Mouse (Mus musculus) left cerebral cortex, postnatal 36 days (tissue): Measurements from ENCODE around the gene Akap8l. TPM values are rescaled to one million over a fixed set of nuclear protein-coding genes. Genes with fewer than 3 reads are reported as not detected.

Experiments used
- DNase-seq, 2 experiments: peaks; one replicate each; pipeline ENCODE4 v3.0.0; 2021 to 2022; ENCODE audit warnings: low spot score in 2 of 2, mixed read lengths in 1 of 2
- intact Hi-C: fragments of 180-260 bp; cut with DNase I; formaldehyde crosslinking; loops from one replicate; pipeline ENCODE4 v1.15.1; 2025
- total RNA-seq, 2 experiments: library from RNA; stranded (reverse); gene quantifications; 2 replicates each; pipeline ENCODE4 v1.2.3; 2021

The Akap8l gene
- total RNA-seq, 2 experiments from 2014 or later, result 155 to 294 TPM

DNA sequence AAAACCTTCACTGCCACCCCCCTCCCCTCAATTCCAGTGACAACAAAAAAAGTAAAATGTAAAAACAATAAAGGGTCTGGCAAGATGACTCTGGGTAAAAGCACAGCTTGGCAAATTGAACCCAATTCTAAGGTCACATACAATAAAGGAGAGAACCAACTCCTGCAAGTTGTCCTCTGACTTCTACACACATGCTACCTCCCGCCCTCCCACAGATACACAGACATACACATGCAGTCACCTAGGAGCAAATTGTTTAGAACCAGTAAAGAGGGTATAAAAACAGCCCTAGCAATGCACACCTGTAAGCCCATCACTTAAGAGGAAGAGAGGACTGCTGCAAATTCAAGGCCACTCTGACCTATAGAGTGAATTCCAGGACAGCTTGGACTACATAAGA, 27.6 kb downstream of the Akap8l start:
- DNase-seq, result no peak
- intact Hi-C loops, result no loop called here

- no peak for DNase-seq
- intact Hi-C loops, result loop anchor here (2.0 kb wide), 2 partner anchors 37 to 67 kb away; partner anchors contain the start of genes Brd4 and Wiz
Measured at GRCm38 (mm10) chr17:32321836-32322235, 28.6 kb downstream of the Akap8l start.

DNA sequence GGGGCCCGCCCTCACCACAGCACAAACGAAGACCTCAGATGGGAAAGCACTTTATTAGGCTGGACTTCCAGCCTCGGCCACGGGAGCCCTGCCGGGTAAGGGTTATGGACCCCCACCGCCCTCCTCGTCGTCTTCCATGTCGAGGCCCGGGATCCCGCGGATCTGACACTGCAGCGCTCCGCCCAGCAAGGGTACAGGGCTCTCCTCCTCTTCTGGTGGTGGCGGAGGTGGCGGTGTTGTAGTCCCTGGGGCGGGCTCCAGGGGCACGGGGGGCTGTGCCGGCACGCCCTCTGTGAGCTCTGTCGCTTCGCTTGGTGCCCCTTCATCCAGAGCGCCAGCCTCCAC, 29.0 kb downstream of the Akap8l start:
- no peak for DNase-seq
- intact Hi-C loops, result loop anchor here (2.0 kb wide), 2 partner anchors 37 to 67 kb away; partner anchors contain the start of genes Brd4 and Wiz

DNA sequence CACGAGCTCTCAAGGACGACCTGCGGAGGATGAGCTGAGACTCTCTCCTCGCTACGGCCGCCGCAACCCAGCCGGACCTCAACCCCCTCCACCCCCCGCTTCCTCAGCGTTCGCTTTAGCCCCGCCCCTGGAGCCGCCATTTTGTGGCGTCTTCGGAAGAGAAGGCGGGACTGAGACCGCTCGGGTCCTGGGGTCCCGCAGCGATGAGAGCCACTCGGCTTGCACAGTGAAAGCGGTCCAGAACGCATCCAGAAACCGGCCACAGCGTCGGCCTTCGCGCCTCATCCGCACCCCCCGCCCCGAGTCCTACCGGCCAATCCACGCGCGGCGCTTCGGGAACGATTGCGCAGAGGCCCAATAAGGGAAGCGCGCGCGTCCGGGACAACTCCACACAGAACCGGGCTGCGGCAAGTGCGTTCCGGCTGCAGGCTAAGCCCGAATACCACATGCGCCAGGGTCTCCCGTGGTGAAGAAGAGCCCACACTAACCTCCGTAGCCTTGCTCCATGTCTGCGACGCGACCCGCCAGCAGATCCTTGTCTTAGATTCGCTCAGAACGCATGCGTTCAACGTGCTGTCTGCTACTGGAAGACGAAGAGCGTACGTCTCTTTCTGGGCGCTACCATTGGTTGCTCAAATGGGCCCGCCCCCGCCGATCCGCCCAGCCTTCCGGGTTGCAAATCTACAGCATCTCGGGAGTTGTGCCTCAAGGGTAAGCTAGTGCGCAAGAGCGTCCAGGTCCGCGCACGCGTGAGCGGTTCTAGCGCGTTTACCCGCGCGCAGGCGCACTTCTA, 29.6 kb downstream of the Akap8l start, which contains the start of gene Akap8:
Gene Akap8, minus strand, starts transcription at position 642 of the 793 bp plus-strand sequence.
- intact Hi-C loops, result loop anchor here (2.0 kb wide), 2 partner anchors 36 to 68 kb away; partner anchors contain the start of genes Brd4 and Wiz
- DNase-seq, result peak; percentile 99

- DNase-seq, result no peak
- intact Hi-C loops, result loop anchor here (2.0 kb wide), 2 partner anchors 35 to 69 kb away; partner anchors contain the start of genes Brd4 and Wiz
Measured at GRCm38 (mm10) chr17:32319950-32320349, 30.5 kb downstream of the Akap8l start.

- no peak for DNase-seq
- intact Hi-C loops, result no loop called here
Measured at GRCm38 (mm10) chr17:32317708-32318107, 32.7 kb downstream of the Akap8l start.

DNA sequence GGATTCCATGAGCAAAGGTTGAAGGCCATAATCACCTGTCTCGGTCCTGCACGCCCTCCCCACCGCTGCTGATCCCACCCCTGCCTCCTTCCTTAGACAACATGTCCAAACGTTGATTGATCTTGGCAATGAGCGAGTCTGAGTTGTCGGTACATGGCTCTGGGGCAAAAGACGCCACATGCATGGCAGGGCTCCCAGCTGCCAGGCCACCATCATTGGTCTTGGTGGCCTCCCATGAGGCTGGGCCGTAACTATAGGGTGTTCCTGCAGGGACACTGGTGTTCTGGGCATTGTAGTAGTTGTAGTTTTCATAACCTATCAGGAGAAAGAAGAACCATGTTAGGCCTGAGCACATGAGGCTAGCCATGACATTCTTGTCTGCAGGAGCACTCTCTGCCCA, 33.4 kb downstream of the Akap8l start:
- intact Hi-C loops, result no loop called here
- DNase-seq, result no peak

DNA sequence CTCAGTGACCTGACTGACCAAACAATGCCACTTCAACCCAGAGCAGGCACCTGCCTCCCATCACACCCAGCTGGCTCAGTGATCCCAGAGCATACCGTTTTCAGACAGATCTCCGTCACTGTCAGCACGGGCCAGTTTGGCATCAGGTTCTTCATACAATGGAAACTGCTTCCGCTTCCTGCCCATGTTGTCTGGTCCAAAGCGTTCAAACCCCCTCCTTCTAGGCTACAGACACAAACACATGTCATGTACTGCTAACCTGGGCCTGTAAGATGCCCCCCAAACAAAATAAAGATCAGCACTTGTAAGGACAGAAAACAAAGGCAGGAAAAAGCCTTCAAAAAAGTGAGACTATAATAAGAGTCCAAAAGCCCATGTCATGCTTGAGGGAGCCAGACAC, 34.8 kb downstream of the Akap8l start:
- no peak for DNase-seq
- intact Hi-C loops, result no loop called here

DNA sequence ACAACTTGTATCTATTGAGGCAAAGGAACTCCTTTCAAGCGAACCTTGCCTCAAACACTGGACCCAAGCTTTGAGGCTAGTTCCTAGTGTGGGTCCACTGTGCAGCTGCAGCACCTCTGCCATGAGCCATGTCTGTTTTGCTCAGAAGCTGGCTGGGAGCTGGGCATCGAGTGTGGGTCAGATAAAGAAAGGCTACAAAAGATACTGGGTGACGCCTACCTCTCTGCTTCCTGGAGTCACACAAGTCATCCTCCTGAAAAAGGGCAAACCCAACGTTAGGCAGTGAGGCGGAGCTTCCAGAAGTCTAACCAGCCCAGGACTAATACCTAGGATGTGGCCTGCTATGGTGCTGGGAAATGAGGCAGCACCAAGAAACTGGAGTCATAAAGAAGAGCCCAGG, 36.5 kb downstream of the Akap8l start:
- intact Hi-C loops, result no loop called here
- no peak for DNase-seq

GRCm38 (mm10) chr17:32312801-32313200, 37.6 kb downstream of the Akap8l start:
- DNase-seq, result no peak
- intact Hi-C loops, result no loop called here

- DNase-seq, result no peak
- intact Hi-C loops, result no loop called here
Measured at GRCm38 (mm10) chr17:32307963-32308362, 42.4 kb downstream of the Akap8l start.

DNA sequence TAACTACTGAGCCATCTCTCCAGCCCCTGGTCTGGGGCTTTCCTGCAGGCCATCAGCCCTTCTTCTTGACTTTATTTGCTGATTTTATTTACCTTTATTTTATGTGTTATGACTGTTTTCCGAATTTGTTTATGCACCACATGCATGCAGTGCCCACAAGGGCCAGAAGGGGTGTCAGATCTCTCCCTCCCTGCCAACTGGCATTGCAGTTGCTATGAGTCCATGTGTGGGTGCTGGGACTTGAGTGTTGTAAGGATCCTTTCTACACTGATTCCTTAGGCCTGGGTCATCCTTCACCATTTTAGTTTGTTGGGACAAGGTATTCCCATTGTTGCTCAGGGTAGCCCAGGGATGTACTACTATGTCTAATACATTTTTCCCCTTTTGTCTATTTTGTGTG, 52.3 kb downstream of the Akap8l start:
- intact Hi-C loops, result no loop called here
- DNase-seq, result no peak

DNA sequence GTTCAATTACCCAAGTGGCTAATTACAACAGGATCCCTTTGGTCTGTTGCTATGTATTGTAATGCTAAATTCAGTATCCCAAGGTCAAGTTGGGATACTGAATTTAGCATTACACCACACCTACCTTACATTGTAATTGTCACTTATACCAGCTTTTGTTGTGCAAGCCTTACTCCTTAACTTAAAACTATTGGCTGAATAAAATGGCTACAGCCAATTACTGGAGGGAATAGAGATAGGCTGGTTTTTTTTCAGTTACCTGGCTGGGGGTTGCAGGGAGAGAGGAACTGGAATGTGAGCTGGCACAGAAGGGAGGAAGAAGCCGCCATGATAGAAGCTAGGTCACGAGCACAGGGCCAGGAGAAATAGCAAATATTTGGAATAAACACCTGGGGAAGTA, 54.5 kb downstream of the Akap8l start:
- no peak for DNase-seq
- intact Hi-C loops, result no loop called here

DNA sequence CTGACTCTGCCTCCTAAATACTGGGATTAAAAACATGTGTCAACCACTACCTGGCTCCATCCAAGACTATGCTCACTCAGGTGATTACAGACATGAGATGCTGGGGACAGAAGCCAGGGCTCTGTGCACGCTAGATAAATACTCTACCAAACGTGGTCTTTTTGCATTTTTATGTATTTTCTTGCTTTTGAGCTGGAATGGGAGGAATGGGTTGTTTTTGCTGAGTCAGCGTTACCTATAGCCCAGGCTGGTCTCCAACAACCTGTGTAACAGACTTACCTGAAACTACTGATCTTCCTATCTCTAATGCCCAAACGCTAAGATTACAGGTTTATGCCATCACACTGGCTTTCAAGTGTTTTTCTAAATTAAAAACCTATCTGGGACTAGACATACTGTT, 55.2 kb downstream of the Akap8l start:
- DNase-seq, result no peak
- intact Hi-C loops, result no loop called here

GRCm38 (mm10) chr17:32285138-32285670, 65.2 kb downstream of the Akap8l start:
- DNase-seq, result no peak
- intact Hi-C loops, result loop anchor here (2.0 kb wide), 1 partner anchor 36 kb away; the partner anchor contains the start of gene Akap8

- intact Hi-C loops, result loop anchor here (2.0 to 5.0 kb wide), 2 partner anchors 36 to 52 kb away; partner anchors contain the start of gene Akap8
- peak; percentile 95 to 97 for DNase-seq
Measured at GRCm38 (mm10) chr17:32284262-32285137, 65.9 kb downstream of the Akap8l start, which contains the start of gene Brd4. Gene Brd4 (minus strand): TSS chr17:32284722.

DNA sequence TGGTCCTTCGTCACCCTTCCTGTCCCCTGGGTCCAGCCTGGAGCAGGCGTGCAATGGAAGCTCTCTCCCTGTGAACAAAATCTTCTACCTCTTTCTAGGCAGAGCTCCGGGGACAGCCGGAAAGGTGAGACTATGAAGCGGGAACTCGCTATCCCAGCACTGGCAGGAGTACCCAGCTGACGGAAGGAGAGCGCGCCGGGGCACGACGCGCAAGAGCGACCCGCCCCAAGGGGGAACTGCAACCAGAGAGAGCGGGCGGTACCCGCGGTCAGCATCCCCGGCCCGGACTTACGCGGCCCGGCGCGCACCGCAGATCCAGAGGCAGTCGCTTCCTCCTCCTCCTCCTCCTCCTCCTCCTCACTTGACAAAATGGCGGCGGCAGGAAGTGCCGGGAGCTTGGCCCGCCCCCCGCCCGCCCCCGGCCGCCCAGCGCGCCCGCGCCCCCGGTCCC, 66.6 kb downstream of the Akap8l start:
- DNase-seq, result peak; percentile 56 to 57
- intact Hi-C loops, result loop anchor here (2.0 to 5.0 kb wide), 2 partner anchors 37 to 51 kb away; partner anchors contain the start of gene Akap8

- no peak for DNase-seq
- intact Hi-C loops, result loop anchor here (5.0 kb wide), 1 partner anchor 51 kb away; no protein-coding TSS in a partner anchor
Measured at GRCm38 (mm10) chr17:32283341-32283740, 67.1 kb downstream of the Akap8l start.

DNA sequence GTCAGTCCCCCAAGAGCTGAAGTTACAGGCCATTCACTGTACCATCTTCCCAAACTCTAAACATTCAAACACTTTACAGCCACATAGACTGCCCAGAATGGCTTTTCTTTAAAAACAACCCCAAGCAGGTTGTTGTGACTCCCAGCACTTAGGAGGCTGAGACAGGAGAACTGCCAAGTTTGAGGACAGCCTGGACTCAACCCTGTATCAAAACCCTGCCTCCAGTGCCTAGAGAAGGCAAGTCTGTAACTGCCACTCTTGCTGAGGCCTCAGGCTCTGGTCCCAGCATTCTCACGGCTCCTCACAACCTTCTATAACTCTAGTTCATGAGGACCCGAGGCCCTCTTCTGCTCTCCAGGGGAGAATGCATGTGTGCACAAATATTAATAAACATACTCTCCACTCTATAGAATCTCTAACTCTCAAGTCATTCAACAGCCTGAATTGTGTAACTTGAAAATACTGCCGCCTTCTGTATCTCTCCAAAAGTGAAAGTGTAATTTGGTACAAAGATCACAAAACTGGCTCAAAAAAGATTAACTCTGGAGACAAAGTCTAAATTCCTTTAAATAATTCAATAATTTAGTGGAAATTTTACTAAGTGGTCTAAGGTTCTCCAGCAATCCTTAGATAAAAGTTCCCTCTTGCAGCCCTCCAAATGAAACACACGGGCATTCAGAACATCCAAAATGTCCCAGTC, 68.6 kb downstream of the Akap8l start:
- intact Hi-C loops, result loop anchor here (5.0 kb wide), 1 partner anchor 49 kb away; no protein-coding TSS in a partner anchor
- no peak for DNase-seq
